Mouse (Mus musculus): ENCODE measurements around the gene Scrn3. TPM values are rescaled to one million over a fixed set of nuclear protein-coding genes. Genes with fewer than 3 reads are reported as not detected.
A peak's percentile ranks its signal among the peaks of the same experiment; 100 is the strongest.

Gene Scrn3
- polyA plus RNA-seq, 1 experiment = 31.7 TPM

DNA sequence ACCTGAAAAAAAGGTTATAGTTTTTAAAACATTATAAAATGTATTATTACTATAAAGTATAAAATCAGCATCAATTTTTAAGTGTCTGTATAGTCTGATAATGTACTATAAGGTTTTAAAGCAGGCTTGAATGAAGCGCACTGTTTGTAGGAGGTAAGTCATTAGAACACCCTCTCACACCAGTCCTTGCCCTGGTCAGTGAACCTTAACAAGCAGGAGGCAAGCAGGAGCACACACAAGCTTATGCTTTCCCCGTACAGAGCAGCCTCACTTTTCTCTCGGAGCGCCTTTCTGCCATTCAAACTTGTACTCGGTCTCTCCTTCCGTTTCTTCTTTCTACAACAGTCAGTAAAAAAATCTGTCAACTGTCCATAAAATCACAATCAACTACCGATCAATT is 6.4 kb upstream of the Scrn3 start:
- no peak overlapping the region for H3K4me3 ChIP-seq (replicated peaks; ENCODE audit: insufficient read depth, low read depth, low read length)
- no peak for DNase-seq
- no peaks in the 10 kb centered on the region for H3K27me3 ChIP-seq (ENCODE audit: control insufficient read depth, insufficient read depth, low read length)
- WGBS = 87% methylated on average over 7 of the region's 7 CpGs
- H3K27ac ChIP-seq (ENCODE audit: insufficient read depth, low read length) = no peak overlapping the region
- TF ChIP-seq POLR2A (IDR thresholded peaks at IDR 0.05; ENCODE audit: borderline replicate concordance, insufficient read depth, low read length) (no peak), CTCF (IDR thresholded peaks at IDR 0.05; ENCODE audit: borderline replicate concordance, insufficient read depth, low read depth, low read length) (no peak)
- H3K4me1 ChIP-seq (ENCODE audit: control insufficient read depth, insufficient read depth, low read length) = no peaks in the 10 kb centered on the region

GRCm38 (mm10) chr2:73313117-73313501 is 708 bp downstream of the Scrn3 start:
- H3K4me3 ChIP-seq (replicated peaks; ENCODE audit: insufficient read depth, low read depth, low read length) = peak overlapping the region; percentile 70
- peak; percentile 60 to 69 for DNase-seq
- H3K4me1 ChIP-seq (ENCODE audit: control insufficient read depth, insufficient read depth, low read length) = no peaks in the 10 kb centered on the region
- peak overlapping the region; percentile 29 for H3K27ac ChIP-seq (ENCODE audit: insufficient read depth, low read length)
- TF ChIP-seq POLR2A (IDR thresholded peaks at IDR 0.05; ENCODE audit: borderline replicate concordance, insufficient read depth, low read length) = no peak
- TF ChIP-seq CTCF (IDR thresholded peaks at IDR 0.05; ENCODE audit: borderline replicate concordance, insufficient read depth, low read depth, low read length) = no peak
- WGBS = 10% methylated on average over 14 of the region's 14 CpGs
- H3K27me3 ChIP-seq (ENCODE audit: control insufficient read depth, insufficient read depth, low read length) = no peaks in the 10 kb centered on the region

DNA sequence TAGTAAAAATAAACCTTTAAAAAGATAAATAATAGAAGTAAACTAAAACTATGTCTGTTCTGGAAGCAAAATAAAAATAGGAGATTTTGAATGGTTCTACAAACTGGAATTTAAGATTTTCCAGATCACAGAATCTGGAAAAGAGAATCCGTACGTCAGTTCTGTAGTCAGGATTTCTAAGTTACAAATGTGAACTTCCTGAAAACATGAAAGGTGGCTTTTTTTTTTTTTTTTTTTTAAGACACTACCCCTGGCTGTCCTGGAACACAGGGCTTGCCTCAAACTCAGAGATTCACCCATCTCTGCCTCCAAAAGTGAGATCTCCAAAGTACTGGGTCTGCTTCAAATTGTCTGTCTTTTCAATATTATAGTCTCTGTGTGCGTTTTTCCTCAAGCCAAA is 1.9 kb downstream of the Scrn3 start:
- TF ChIP-seq POLR2A (IDR thresholded peaks at IDR 0.05; ENCODE audit: borderline replicate concordance, insufficient read depth, low read length) (no peak), CTCF (IDR thresholded peaks at IDR 0.05; ENCODE audit: borderline replicate concordance, insufficient read depth, low read depth, low read length) (no peak)
- H3K27ac ChIP-seq (ENCODE audit: insufficient read depth, low read length) = no peak overlapping the region
- 94% methylated on average over 3 of the region's 3 CpGs for WGBS

GRCm38 (mm10) chr2:73317426-73317825 is 5.0 kb downstream of the Scrn3 start:
- no peak overlapping the region for H3K27ac ChIP-seq (ENCODE audit: insufficient read depth, low read length)
- no peak for TF ChIP-seq CTCF (IDR thresholded peaks at IDR 0.05; ENCODE audit: borderline replicate concordance, insufficient read depth, low read depth, low read length)
- 94% methylated on average over 9 of the region's 9 CpGs for WGBS
- H3K4me1 ChIP-seq (ENCODE audit: control insufficient read depth, insufficient read depth, low read length) = peaks cover 7% of the 10 kb centered on the region
- no peak for DNase-seq
- H3K27me3 ChIP-seq (ENCODE audit: control insufficient read depth, insufficient read depth, low read length) = no peaks in the 10 kb centered on the region
- H3K4me3 ChIP-seq (replicated peaks; ENCODE audit: insufficient read depth, low read depth, low read length) = no peak overlapping the region

More for the DNA sequence above, 1.9 kb downstream of the Scrn3 start:
- Histone ChIP-seq H3K4me3 (replicated peaks; ENCODE audit: insufficient read depth, low read depth, low read length) (no peak overlapping the region), H3K4me1 (ENCODE audit: control insufficient read depth, insufficient read depth, low read length) (no peaks in the 10 kb centered on the region), H3K27me3 (ENCODE audit: control insufficient read depth, insufficient read depth, low read length) (no peaks in the 10 kb centered on the region)
- no peak for DNase-seq

- Histone ChIP-seq H3K27me3 (ENCODE audit: control insufficient read depth, insufficient read depth, low read length) (no peaks in the 10 kb centered on the region), H3K27ac (ENCODE audit: insufficient read depth, low read length) (no peak overlapping the region), H3K4me1 (ENCODE audit: control insufficient read depth, insufficient read depth, low read length) (peaks cover 7% of the 10 kb centered on the region), H3K4me3 (replicated peaks; ENCODE audit: insufficient read depth, low read depth, low read length) (no peak overlapping the region)
- WGBS = 87% methylated on average over 5 of the region's 5 CpGs
- DNase-seq = no peak
- TF ChIP-seq POLR2A (IDR thresholded peaks at IDR 0.05; ENCODE audit: borderline replicate concordance, insufficient read depth, low read length) = no peak
- TF ChIP-seq CTCF (IDR thresholded peaks at IDR 0.05; ENCODE audit: borderline replicate concordance, insufficient read depth, low read depth, low read length) = no peak
Measured at GRCm38 (mm10) chr2:73319218-73319617, 6.8 kb downstream of the Scrn3 start.

DNA sequence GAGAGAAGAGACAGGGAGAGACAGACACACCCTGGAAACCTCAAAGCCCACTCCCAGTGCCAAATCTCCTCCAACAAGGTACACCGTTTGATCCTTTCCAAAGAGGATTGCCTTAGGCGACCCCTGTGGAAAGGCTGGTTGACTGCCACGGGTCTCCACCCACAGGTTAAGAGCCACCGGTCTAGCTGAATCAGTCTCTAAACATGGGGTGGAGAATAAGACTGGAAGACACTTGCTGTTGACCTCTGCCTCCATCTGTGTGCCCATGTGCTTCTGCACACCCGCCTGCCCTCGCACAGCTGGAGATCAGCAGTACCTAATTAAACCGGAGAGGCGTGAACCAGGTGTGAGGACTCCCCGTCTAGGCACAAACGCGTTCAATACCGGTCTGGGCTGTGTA is 10.6 kb downstream of the Scrn3 start:
- H3K4me1 ChIP-seq (ENCODE audit: control insufficient read depth, insufficient read depth, low read length) = peaks cover 7% of the 10 kb centered on the region
- no peaks in the 10 kb centered on the region for H3K27me3 ChIP-seq (ENCODE audit: control insufficient read depth, insufficient read depth, low read length)
- 61% methylated on average over 12 of the region's 12 CpGs for WGBS
- no peak for TF ChIP-seq POLR2A (IDR thresholded peaks at IDR 0.05; ENCODE audit: borderline replicate concordance, insufficient read depth, low read length)
- no peak for TF ChIP-seq CTCF (IDR thresholded peaks at IDR 0.05; ENCODE audit: borderline replicate concordance, insufficient read depth, low read depth, low read length)
- H3K4me3 ChIP-seq (replicated peaks; ENCODE audit: insufficient read depth, low read depth, low read length) = no peak overlapping the region
- no peak for DNase-seq
- H3K27ac ChIP-seq (ENCODE audit: insufficient read depth, low read length) = no peak overlapping the region

DNA sequence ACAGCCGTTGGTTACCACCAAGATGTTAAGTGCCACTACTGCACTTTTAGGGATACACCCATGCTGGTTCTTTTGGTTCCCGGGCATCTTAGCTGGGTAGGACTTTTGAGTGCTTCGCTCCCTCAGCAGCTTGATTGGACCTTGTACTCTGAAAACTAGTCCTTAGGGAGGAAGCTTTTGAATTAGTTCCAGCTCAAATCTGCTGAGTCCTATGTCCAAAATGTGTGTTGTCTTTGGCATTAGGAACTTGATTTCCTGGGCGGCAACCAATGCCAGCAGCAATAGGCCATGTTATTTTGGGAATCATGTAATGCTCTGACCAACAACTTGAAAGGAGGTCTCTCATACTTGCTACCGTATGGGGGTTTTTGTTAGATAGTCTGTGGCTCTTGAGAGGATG is 13.5 kb downstream of the Scrn3 start:
- DNase-seq = no peak
- TF ChIP-seq CTCF (IDR thresholded peaks at IDR 0.05; ENCODE audit: borderline replicate concordance, insufficient read depth, low read depth, low read length) (no peak), POLR2A (IDR thresholded peaks at IDR 0.05; ENCODE audit: borderline replicate concordance, insufficient read depth, low read length) (no peak)
- H3K4me3 ChIP-seq (replicated peaks; ENCODE audit: insufficient read depth, low read depth, low read length) = no peak overlapping the region
- no peaks in the 10 kb centered on the region for H3K27me3 ChIP-seq (ENCODE audit: control insufficient read depth, insufficient read depth, low read length)
- WGBS = 57% methylated on average over 5 of the region's 5 CpGs
- no peak overlapping the region for H3K27ac ChIP-seq (ENCODE audit: insufficient read depth, low read length)
- H3K4me1 ChIP-seq (ENCODE audit: control insufficient read depth, insufficient read depth, low read length) = peaks cover 2% of the 10 kb centered on the region; the same call in 1 of the 2 replicates

GRCm38 (mm10) chr2:73335949-73336348 is 23.5 kb downstream of the Scrn3 start:
- WGBS = 88% methylated on average over 3 of the region's 3 CpGs
- Histone ChIP-seq H3K27me3 (ENCODE audit: control insufficient read depth, insufficient read depth, low read length) (no peaks in the 10 kb centered on the region), H3K4me3 (replicated peaks; ENCODE audit: insufficient read depth, low read depth, low read length) (no peak overlapping the region), H3K27ac (ENCODE audit: insufficient read depth, low read length) (no peak overlapping the region), H3K4me1 (ENCODE audit: control insufficient read depth, insufficient read depth, low read length) (no peaks in the 10 kb centered on the region)
- no peak for TF ChIP-seq CTCF (IDR thresholded peaks at IDR 0.05; ENCODE audit: borderline replicate concordance, insufficient read depth, low read depth, low read length)
- TF ChIP-seq POLR2A (IDR thresholded peaks at IDR 0.05; ENCODE audit: borderline replicate concordance, insufficient read depth, low read length) = no peak
- no peak for DNase-seq

All from cerebellum, adult 2 months (tissue).